Mouse (Mus musculus) 3T3-L1 (cell line): ENCODE data around the gene Cenpm.
"Not testable (repeated sequence)": the region's sequence is repeated elsewhere in the genome, so short reads cannot be mapped to it uniquely, and the experiment has no call there.

Experiments
- DNase-seq: peaks from one replicate; pipeline ENCODE4 v3.0.0-alpha.2; 2015; ENCODE audit warnings: low read depth, low spot score

Gene Cenpm

GRCm38 (mm10) chr15:82244115-82244804 lies at the start of gene Cenpm:
Gene Cenpm, minus strand, starts transcription at chr15:82244748.
- peak; percentile 89 for DNase-seq

GRCm38 (mm10) chr15:82294059-82294458 lies 49.5 kb upstream of the Cenpm start:
- DNase-seq = no peak

GRCm38 (mm10) chr15:82293271-82293711 lies 48.7 kb upstream of the Cenpm start:
- no peak for DNase-seq

DNA sequence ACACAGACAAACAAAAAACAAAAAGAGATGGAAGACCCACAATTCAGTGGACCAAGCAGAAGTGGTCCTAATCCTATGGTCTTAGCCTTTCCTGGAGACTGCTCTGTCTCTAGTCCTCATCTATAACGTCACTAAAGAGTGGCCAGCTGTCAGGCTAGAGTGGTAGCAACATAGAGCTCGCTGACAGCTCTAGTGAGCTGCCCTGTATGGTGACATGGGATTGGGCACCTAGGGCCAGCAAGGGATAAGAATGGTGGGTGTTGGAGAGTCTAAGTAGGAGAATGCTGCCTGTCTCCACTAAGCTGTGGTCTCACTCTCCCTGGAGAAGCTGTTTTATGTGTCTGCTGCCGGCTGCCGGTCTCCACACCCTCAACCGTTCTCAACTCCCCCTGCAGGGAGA lies 48.3 kb upstream of the Cenpm start:
- no peak for DNase-seq

GRCm38 (mm10) chr15:82290252-82290651 lies 45.7 kb upstream of the Cenpm start:
- DNase-seq = no peak

DNA sequence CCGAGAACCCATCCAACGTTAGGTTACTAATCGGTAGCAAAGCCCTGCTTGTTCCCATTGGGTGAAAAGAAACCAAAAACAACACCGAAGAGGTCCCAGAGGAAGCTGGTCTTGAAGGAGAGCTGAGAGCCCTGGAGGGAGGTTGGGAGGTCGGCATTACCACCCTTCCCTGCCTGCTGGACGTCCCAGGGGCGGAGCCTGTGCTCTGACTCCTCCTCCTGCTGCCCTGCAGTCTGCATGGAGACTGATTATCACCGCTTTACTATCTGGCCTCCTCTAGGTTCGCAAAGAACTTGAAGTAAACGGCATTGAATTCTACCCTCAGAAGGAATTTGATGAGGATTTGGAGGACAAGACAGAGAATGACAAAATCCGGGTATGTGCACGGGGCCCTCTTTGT lies 41.6 kb upstream of the Cenpm start:
- no peak for DNase-seq

- no peak for DNase-seq
These were observed 36.1 kb upstream of the Cenpm start for GRCm38 (mm10) chr15:82280638-82281037.

DNA sequence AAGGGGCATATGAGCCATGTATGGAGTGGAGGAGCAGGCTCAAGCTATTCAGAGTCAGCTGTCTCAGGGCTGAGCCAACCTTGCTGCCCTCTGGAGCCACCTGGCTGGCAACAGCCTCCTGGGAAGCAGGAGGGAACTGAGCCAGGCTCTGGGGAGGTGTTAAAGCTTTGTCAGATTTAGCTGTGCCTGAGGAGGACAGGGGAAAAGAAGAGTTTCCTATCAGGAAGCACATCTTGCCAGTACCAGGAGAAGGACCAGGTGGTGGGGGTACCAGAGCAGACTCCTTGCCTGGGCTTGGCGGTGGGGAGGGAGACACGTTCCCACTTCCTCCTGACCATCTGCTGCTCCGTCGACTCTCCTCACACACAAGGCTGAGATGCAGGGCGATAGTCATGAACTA lies 33.0 kb upstream of the Cenpm start:
- DNase-seq = no peak

DNA sequence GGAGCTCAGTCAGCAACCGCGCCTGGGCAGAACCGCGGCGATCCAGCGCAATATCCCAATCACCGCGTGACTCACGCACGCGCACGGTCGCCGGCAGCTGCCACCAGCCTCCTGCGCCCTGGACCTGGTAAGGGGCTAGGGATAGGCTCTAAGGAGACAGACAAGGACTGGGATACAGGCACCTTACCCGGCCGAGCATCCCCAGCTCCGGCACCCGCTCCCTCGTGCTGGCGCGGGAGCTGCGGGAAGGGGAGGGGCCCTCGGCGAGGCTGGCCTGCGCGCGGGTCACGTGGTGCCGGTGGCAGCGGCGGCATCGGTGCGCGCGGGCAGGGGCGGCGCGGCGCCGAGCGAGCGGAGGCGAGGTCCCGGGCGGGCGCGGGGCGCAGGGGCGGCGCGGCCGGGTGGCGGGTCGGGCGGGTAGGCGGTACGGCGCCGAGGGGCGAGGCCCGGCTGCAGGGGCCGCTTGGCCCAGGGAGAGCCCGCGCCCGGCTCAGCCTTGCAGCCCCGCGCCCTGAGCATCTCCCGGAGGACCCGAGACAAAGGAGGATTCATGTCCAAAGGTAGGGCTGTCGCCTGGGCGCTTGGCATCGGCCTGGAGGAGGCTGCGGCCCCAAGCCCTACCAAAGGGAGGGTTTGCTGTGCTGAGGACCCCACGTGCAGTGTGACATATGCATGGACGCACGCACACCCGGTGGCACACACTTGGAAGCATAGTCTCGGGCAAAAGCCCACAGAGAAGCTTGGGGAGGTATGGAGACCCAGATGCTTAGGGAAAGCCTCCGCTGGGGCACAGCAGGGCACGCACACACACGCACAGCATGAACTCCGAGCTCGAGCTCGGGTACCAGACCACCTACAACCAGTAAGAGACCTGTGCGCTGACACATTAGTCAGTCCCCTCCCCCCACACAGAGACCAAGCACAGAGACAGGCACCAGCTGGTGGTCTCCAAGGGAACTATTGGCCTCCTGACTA lies 30.7 kb upstream of the Cenpm start:
- no peak for DNase-seq

DNA sequence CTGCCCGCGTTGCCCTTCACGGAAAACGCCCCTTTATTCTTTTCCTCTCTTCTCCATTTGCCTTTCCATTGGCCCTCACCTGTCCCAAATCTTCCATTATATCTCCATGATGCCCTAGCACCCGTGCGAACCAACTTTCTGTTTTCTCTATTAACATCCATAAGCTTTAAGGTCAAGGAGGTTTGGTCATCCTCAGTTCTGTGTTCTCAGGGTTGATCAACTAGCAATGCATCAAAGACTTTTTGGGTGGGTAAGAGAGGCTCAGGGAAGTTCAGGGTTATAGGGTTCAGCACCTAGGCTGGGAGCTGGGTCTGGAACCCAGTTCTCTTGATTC lies 30.0 kb upstream of the Cenpm start, which contains the start of gene Sept3:
TSS of gene Sept3 (plus strand) at position 301 of the 334 bp plus-strand sequence.
- DNase-seq = no peak

DNA sequence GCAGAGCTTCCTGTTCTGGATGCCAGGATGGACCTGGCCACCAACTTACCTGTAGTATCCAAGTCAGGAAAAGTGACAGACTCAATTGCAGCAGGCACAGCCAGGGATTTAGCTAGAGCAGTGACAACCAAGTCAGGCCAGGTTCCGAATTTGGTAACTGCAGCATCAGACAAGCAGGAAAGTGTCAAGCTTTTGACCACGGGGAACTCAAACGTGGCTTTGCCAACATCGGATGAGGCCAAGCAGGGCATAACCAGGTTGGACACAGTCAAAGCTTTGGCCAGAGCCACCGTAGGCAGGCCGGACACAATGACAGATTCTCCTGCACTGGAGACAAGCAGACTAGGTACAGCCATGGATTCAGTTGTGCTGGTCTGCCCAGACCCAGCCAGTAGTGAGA lies 27.7 kb upstream of the Cenpm start:
- DNase-seq = no peak

DNA sequence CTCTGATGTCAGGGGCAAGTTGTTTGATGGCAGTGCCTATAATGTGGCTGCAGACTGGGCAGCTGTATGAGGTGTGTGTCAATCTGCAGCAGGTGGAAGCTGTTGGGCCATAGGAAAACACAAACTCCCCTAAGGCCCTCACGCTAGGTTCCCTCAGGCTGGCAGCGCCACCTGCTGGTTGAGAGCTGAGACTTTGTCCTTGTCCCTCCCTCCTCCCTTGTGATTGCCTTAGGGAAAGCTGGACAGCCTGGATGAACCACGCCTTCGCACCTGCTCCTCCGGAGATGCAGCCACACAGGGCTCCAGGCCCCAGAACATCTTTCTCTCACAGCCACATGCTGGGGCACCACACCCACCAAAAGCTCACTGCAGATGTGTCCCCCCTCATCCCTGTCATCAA lies 26.7 kb upstream of the Cenpm start:
- peak; percentile 74 for DNase-seq

DNA sequence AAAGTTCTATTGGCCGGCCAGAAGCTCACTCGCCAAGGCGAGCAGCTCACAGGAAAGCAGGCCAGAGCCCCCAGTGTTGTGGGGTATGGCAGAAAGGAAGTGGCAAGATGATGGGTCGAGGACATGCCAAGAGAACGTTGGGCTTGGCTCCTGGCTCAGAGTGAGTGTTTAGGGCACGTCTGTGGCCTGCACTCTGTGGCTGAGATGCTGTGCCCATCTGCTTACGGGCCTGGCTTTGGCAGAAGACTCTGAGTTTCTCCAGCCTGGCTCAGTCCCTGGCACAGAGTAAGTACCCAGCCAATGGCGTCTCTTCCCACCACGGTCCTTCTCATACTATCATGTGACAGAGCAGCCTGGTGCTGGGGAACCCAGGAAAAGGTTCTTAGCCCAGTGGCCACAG lies 24.2 kb upstream of the Cenpm start:
- no peak for DNase-seq

GRCm38 (mm10) chr15:82268185-82268584 lies 23.6 kb upstream of the Cenpm start:
- DNase-seq = no peak

- peak; percentile 42 for DNase-seq
These were observed 21.8 kb upstream of the Cenpm start for GRCm38 (mm10) chr15:82266356-82266755.

DNA sequence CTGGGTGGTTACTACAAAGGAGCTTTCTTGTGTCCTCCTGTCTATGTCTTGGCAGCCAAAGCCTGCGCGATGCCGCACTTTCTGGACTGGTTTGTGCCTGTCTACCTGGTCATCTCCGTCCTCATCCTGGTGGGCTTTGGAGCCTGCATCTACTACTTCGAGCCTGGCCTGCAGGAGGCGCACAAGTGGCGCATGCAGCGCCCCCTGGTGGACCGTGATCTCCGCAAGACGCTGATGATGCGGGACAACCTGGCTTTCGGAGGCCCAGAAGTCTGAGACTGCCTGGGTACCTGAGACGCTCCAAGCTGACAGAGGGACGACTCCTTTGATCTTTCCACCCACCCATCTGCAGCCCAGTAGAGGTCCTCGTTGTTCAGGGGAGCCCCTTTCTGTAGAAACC lies 15.0 kb upstream of the Cenpm start:
- DNase-seq = peak; percentile 27

- no peak for DNase-seq
These were observed 11.4 kb upstream of the Cenpm start for GRCm38 (mm10) chr15:82255944-82256383.

DNA sequence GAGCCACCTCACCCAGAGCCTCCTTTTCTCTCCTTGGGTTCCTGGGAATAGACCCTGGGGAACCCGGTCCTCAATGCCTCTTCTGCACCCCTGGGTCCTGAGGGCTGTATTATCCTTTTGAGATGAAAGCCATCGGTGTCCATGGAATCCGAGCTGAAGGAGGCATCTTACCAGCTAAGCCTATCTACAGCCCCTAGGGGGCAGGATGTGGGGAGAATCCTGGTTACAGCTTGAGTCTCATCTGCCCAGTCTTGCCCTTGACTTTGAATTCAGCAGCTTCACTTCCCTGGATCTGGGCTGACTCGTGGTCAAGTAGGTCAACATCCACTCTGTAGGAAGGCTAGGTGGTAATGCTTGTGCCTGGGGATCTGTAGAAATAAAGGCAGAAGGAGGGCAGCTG lies 10.7 kb upstream of the Cenpm start:
- no peak for DNase-seq

GRCm38 (mm10) chr15:82252097-82252496 lies 7.5 kb upstream of the Cenpm start, which contains the start of gene 1500009C09Rik:
Gene 1500009C09Rik, plus strand, starts transcription at chr15:82252397.
- DNase-seq = no peak

DNA sequence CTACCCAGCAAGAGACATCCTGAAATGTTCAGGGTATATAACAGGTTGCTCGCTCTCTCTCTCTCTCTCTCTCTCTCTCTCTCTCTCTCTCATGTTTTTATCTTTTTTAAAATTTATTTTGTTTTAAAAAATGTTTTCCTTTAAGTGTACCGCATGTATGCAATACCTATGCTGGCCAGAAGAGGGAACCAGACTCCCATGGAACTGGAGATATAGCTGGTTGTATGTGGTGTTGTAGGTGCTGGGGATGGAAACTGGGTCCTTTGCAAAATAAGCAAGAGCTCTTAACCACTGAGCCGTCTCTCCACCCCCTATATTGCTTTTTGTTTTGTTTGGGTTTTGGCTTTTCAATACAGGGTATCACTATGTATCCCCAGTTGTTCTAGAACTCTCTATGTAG lies 7.0 kb upstream of the Cenpm start:
- DNase-seq = no peak

- DNase-seq = peak; percentile 66
These were observed 2.7 kb upstream of the Cenpm start for GRCm38 (mm10) chr15:82247131-82247776.

DNA sequence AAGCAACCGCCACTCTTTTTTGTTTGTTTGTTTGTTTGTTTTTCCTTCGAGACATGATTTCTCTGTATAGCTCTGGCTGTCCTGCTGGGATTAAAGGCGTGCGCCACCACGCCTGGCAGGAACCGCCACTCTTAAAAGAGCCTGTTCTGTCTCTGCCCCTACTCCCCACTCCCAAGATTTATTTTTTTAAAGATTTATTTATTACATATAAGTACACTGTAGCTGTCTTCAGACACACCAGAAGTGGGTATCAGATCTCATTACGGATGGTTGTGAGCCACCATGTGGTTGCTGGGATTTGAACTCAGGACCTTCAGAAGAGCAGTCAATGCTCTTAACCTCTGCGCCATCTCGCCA lies 235 bp upstream of the Cenpm start:
- not testable (repeated sequence) for DNase-seq
